Mouse (Mus musculus): ENCODE measurements at regions not wholly inside any gene's neighbourhood (a gene's known extent, or its start where the extent isn't known, plus 50 kb on each side); places are given as distances from the start of the nearest gene placed in this dataset.
A peak's percentile ranks its signal among the peaks of the same experiment; 100 is the strongest.

DNA sequence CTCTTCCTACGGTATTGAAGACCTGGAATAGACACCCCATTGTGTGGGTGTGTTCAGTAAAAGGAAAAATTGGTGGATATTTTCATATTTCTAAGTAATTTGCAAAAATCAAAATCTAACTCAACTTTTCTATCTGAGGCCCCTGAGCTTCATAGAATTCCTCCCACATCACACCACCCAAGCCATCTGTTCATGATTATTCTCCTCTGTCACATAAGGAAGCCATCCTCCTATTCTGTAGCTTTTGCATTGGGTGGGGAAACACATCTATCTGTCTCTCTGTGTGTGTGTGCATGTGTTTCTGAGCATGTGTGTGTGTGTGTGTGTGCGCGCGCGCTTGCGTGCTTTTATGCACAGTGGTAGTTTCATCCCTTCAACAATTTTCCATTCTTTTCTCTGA lies 954.0 kb downstream of the A830018L16Rik start:
- Histone ChIP-seq H3K4me3 (ENCODE audit: low read depth, low read length) (no peak overlapping the region), H3K27ac (replicated peaks; ENCODE audit: low read depth, low read length) (no peak overlapping the region), H3K4me1 (ENCODE audit: control insufficient read depth, insufficient read depth, low read length) (no peaks in the 10 kb centered on the region), H3K4me2 (ENCODE audit: low read depth, severe bottlenecking) (no peak overlapping the region), H3K9me3 (ENCODE audit: control insufficient read depth, low read length) (no peaks in the 10 kb centered on the region), H3K9ac (ENCODE audit: low read length) (no peak overlapping the region), H3K27me3 (ENCODE audit: control insufficient read depth, insufficient read depth, low read length) (no peaks in the 10 kb centered on the region), H3K36me3 (ENCODE audit: control insufficient read depth, insufficient read depth, low read length) (no peaks in the 10 kb centered on the region)
- ATAC-seq (ENCODE audit: insufficient number of reproducible peaks, low FRiP score, low TSS enrichment, low read depth) (no peak), DNase-seq (ENCODE audit: low spot score) (no peak)
- WGBS, result 95% methylated on average over 6 of the region's 6 CpGs

DNA sequence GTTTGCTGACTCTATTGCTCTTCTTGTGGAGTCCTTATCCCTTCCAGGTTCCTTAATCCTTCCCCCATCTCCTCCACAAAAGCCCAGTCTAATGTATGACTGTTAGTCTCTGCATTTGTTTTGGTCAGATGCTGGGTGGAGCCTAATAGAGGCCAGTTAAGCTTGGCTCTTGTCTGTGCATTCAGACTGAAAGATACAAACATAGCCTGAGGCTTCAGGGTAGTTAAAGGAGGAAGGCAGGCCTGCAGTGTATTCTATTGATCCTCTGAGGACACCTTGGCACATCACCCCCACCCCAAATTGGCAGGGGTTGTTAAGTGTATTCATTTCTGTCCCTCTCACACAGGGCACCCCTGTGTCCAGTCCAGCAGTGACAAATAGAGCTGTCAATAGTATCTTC lies 959.1 kb downstream of the A830018L16Rik start:
- Histone ChIP-seq H3K27ac (replicated peaks; ENCODE audit: low read depth, low read length) (no peak overlapping the region), H3K4me1 (ENCODE audit: control insufficient read depth, insufficient read depth, low read length) (no peaks in the 10 kb centered on the region), H3K9me3 (ENCODE audit: control insufficient read depth, low read length) (no peaks in the 10 kb centered on the region), H3K36me3 (ENCODE audit: control insufficient read depth, insufficient read depth, low read length) (no peaks in the 10 kb centered on the region), H3K27me3 (ENCODE audit: control insufficient read depth, insufficient read depth, low read length) (no peaks in the 10 kb centered on the region), H3K4me3 (ENCODE audit: low read depth, low read length) (no peak overlapping the region), H3K4me2 (ENCODE audit: low read depth, severe bottlenecking) (no peak overlapping the region), H3K9ac (ENCODE audit: low read length) (no peak overlapping the region)
- ATAC-seq (ENCODE audit: insufficient number of reproducible peaks, low FRiP score, low TSS enrichment, low read depth) (no peak), DNase-seq (ENCODE audit: low spot score) (no peak)

DNA sequence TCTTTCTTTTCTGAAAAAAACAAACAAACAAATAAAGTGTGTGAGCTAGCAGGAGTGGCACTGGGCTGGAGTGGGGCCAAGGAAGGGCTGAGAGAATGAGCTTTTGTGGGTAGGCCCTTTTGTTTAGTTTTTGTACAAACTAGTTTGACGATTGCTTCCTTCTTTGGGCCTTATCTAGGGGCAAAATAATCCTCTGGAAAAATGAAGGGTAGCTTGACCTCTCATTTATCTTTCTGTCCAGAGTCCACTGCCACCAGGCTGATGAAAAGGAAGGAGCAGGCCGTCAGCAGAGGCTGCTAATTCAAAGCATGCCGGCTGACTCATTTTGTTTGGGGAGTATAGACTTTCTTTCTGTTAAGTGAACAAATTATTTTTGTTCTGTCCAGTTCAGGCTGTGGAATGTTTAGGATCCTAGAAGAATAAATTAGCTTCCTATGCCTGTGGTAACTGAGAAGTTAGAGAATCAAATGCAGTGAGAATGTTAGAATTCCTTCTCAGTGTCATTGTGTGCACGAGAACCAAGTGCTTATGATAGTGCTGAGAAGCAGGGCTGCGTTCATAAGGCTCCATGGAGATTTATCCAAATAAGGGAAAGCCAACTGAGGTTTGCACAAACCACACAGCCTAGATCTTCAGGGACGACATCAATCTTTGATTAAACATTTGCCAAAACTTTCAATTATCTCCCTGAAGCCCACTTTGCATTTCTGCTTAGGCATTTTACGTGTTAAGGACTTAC lies 984.4 kb downstream of the A830018L16Rik start:
- WGBS, result 18% methylated on average over 7 of the region's 7 CpGs

DNA sequence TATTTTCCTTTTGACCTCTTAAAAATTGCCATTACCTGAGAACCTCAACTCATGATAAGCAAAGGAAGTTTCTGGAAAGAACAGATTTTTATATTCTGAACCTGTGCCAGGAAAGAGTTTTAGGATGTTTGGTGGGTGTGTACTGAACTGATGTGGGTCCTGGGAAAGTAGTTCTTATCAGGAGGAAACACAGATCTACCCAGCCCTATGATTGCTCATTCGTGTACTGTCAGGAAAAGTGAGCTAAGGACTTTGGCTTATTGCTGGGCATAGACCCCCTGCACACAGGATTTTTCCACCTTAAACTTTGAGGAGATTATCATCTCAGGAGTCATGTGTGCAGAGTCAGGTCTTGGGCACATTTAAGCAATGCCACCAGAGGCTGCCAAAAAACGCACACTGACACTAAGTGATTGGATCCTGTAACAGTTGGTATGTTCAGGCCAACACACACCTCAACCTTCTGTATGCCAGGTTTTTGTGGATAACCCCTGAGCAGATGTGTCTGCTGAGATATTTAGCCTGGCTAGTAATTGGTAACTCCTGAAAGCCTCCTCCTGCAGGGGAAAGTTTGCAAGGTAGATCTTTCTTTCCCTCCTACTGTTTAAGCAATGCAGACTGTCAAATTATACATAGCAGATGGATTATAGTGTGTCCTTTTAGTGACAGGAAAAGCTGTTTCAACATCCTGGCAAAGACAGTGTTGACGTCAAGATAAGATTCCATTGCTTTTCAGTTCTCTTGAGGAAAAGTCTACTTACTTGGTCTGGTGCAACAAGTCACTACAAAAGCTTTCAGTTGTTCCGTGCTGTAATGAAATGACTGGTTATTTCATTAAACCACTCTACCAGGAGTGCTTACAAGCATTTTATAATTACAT lies 991.7 kb downstream of the A830018L16Rik start:
- Histone ChIP-seq H3K9ac (ENCODE audit: low read length) (no peak overlapping the region), H3K4me2 (ENCODE audit: low read depth, severe bottlenecking) (no peak overlapping the region), H3K4me1 (ENCODE audit: control insufficient read depth, insufficient read depth, low read length) (no peaks in the 10 kb centered on the region), H3K27ac (replicated peaks; ENCODE audit: low read depth, low read length) (no peak overlapping the region), H3K27me3 (ENCODE audit: control insufficient read depth, insufficient read depth, low read length) (no peaks in the 10 kb centered on the region), H3K9me3 (ENCODE audit: control insufficient read depth, low read length) (no peaks in the 10 kb centered on the region), H3K4me3 (ENCODE audit: low read depth, low read length) (no peak overlapping the region), H3K36me3 (ENCODE audit: control insufficient read depth, insufficient read depth, low read length) (no peaks in the 10 kb centered on the region)
- ATAC-seq (ENCODE audit: insufficient number of reproducible peaks, low FRiP score, low TSS enrichment, low read depth) (no peak), DNase-seq (ENCODE audit: low spot score) (no peak)
- WGBS, result 63% methylated on average over 4 of the region's 4 CpGs

More for the DNA sequence above, 984.4 kb downstream of the A830018L16Rik start:
- Histone ChIP-seq H3K27ac (replicated peaks; ENCODE audit: low read depth, low read length) (peak overlapping the region; percentile 45; the same call in 1 of the 2 replicates), H3K4me3 (ENCODE audit: low read depth, low read length) (no peak overlapping the region), H3K9me3 (ENCODE audit: control insufficient read depth, low read length) (no peaks in the 10 kb centered on the region), H3K9ac (ENCODE audit: low read length) (no peak overlapping the region), H3K4me1 (ENCODE audit: control insufficient read depth, insufficient read depth, low read length) (no peaks in the 10 kb centered on the region; the same call in 1 of the 2 replicates), H3K27me3 (ENCODE audit: control insufficient read depth, insufficient read depth, low read length) (no peaks in the 10 kb centered on the region), H3K4me2 (ENCODE audit: low read depth, severe bottlenecking) (no peak overlapping the region), H3K36me3 (ENCODE audit: control insufficient read depth, insufficient read depth, low read length) (no peaks in the 10 kb centered on the region)
- ATAC-seq (ENCODE audit: insufficient number of reproducible peaks, low FRiP score, low TSS enrichment, low read depth), result no peak
- peak; percentile 41 for DNase-seq (ENCODE audit: low spot score)

DNA sequence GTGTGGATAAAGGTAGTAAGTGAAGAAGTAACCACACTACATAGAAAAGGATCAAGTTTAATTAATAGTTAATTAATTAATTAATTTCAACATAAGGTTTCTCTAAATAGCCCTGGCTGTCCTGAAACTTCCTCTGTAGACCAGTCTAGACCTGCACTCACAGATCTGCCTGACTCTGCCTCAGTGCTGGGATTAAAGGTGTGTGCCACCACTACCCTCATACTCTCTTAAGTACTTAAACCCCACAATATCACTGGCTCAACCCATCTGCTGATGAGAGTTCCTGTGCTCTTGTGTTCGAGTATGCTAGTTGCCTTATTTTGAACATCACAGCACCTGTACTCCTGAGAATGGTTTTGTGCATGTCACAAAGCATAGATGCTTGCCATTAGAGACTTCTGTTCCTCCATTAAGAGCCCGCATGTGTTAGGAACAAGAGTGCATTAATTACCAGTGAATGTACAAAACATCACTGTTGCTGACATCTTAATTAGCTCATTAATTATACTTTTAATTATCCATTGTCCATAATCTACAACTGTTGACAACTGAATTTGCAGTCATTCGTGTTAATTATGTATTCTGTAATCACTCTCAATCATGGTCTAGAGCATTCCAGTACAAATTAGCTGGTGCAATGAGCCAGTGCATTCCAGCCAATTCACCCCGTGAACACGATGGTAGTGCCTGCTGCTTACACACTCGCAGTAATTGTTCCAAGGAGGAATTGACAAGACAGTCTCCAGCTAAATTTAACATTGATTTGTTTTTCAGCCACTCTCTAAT lies 996.0 kb downstream of the A830018L16Rik start:
- no peak overlapping the region for H3K9ac ChIP-seq (ENCODE audit: low read length)
- no peak overlapping the region for H3K4me3 ChIP-seq (ENCODE audit: low read depth, low read length)
- no peaks in the 10 kb centered on the region for H3K36me3 ChIP-seq (ENCODE audit: control insufficient read depth, insufficient read depth, low read length)
- H3K4me2 ChIP-seq (ENCODE audit: low read depth, severe bottlenecking), result no peak overlapping the region
- no peak overlapping the region for H3K27ac ChIP-seq (replicated peaks; ENCODE audit: low read depth, low read length)
- no peaks in the 10 kb centered on the region for H3K4me1 ChIP-seq (ENCODE audit: control insufficient read depth, insufficient read depth, low read length)
- DNase-seq (ENCODE audit: low spot score) (no peak), ATAC-seq (ENCODE audit: insufficient number of reproducible peaks, low FRiP score, low TSS enrichment, low read depth) (peak; percentile 26; the same call in 1 of the 2 replicates)
- no peaks in the 10 kb centered on the region for H3K27me3 ChIP-seq (ENCODE audit: control insufficient read depth, insufficient read depth, low read length)
- WGBS, result 49% methylated on average over 6 of the region's 6 CpGs
- H3K9me3 ChIP-seq (ENCODE audit: control insufficient read depth, low read length), result no peaks in the 10 kb centered on the region

DNA sequence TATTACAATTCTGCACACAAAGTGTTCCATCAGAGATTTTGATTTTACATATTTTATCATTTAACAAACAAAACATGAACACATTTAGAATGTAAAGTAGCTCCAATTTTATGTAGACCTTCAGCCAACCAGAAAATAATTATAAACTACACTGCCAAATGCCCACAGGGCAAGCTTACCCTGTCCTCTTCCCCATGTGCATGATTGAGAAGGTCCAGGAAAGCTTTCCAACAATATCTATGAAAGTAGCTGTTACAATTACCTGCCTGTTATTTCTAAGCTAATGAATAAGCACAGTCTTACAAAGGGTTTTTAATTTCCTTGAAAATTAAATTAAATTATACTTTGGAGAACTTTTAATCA lies 996.6 kb downstream of the A830018L16Rik start:
- DNase-seq (ENCODE audit: low spot score) (no peak), ATAC-seq (ENCODE audit: insufficient number of reproducible peaks, low FRiP score, low TSS enrichment, low read depth) (no peak)
- H3K9me3 ChIP-seq (ENCODE audit: control insufficient read depth, low read length), result no peaks in the 10 kb centered on the region
- H3K4me1 ChIP-seq (ENCODE audit: control insufficient read depth, insufficient read depth, low read length), result no peaks in the 10 kb centered on the region
- no peak overlapping the region for H3K9ac ChIP-seq (ENCODE audit: low read length)
- no peak overlapping the region for H3K27ac ChIP-seq (replicated peaks; ENCODE audit: low read depth, low read length)
- no peak overlapping the region for H3K4me2 ChIP-seq (ENCODE audit: low read depth, severe bottlenecking)
- H3K36me3 ChIP-seq (ENCODE audit: control insufficient read depth, insufficient read depth, low read length), result no peaks in the 10 kb centered on the region
- H3K27me3 ChIP-seq (ENCODE audit: control insufficient read depth, insufficient read depth, low read length), result no peaks in the 10 kb centered on the region
- no peak overlapping the region for H3K4me3 ChIP-seq (ENCODE audit: low read depth, low read length)

DNA sequence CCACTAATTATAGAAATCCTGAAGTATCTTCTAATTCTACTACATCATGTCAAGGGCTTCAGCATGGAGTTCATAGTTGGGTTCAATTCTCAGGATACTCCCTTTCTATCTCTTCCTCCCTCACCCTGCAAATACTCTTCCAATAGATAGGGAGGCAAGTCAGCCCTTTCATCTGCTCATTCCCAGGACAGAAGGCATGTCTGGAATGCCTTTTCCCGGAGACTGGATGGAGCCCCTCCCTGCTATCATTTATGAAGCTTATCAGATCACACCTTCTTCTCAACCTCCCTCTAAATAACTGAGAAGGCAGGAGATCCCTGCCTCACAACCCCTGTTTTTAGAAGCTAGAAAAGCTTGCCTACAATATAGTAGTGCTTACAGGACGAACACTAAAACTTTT lies 1010.6 kb downstream of the A830018L16Rik start:
- no peak for DNase-seq (ENCODE audit: low spot score)
- Histone ChIP-seq H3K4me3 (ENCODE audit: low read depth, low read length) (no peak overlapping the region), H3K9ac (ENCODE audit: low read length) (no peak overlapping the region), H3K4me1 (ENCODE audit: control insufficient read depth, insufficient read depth, low read length) (no peaks in the 10 kb centered on the region), H3K27me3 (ENCODE audit: control insufficient read depth, insufficient read depth, low read length) (no peaks in the 10 kb centered on the region), H3K9me3 (ENCODE audit: control insufficient read depth, low read length) (no peaks in the 10 kb centered on the region), H3K36me3 (ENCODE audit: control insufficient read depth, insufficient read depth, low read length) (no peaks in the 10 kb centered on the region), H3K4me2 (ENCODE audit: low read depth, severe bottlenecking) (no peak overlapping the region), H3K27ac (replicated peaks; ENCODE audit: low read depth, low read length) (no peak overlapping the region)
- no peak for ATAC-seq (ENCODE audit: insufficient number of reproducible peaks, low FRiP score, low TSS enrichment, low read depth)
- WGBS, result 48% methylated on average over 2 of the region's 2 CpGs

DNA sequence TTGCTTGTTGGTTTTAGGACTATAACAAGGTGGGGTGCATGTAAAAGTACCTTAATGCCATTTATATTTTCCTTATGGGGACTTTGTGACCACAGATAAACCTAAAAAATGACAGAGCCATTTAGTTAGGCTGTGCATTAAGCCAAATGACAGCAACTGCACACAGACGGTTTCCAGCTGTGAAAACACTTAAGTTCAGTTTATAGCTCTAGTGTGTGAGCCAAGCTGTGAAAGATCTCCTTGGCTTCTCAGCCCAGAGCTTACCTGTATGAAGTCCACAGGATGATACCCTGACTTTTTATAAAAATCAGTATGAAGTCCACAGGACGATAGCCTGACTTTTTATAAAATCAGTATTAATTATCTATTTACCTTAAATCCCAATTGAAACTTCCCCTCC lies 1024.0 kb downstream of the A830018L16Rik start:
- Histone ChIP-seq H3K36me3 (ENCODE audit: control insufficient read depth, insufficient read depth, low read length) (no peaks in the 10 kb centered on the region), H3K4me2 (ENCODE audit: low read depth, severe bottlenecking) (no peak overlapping the region), H3K9me3 (ENCODE audit: control insufficient read depth, low read length) (no peaks in the 10 kb centered on the region), H3K4me3 (ENCODE audit: low read depth, low read length) (no peak overlapping the region), H3K27me3 (ENCODE audit: control insufficient read depth, insufficient read depth, low read length) (no peaks in the 10 kb centered on the region), H3K9ac (ENCODE audit: low read length) (no peak overlapping the region), H3K4me1 (ENCODE audit: control insufficient read depth, insufficient read depth, low read length) (peaks cover 5% of the 10 kb centered on the region; the same call in 1 of the 2 replicates), H3K27ac (replicated peaks; ENCODE audit: low read depth, low read length) (no peak overlapping the region)
- ATAC-seq (ENCODE audit: insufficient number of reproducible peaks, low FRiP score, low TSS enrichment, low read depth), result no peak
- 42% methylated on average over 2 of the region's 2 CpGs for WGBS
- DNase-seq (ENCODE audit: low spot score), result no peak
